Mouse (Mus musculus): ENCODE measurements around the gene Ccr6.

- no peak for TF ChIP-seq CTCF (IDR thresholded peaks at IDR 0.05; ENCODE audit: low read depth, low read length)
- TF ChIP-seq POLR2A (IDR thresholded peaks at IDR 0.05; ENCODE audit: borderline replicate concordance, low read depth, low read length): no peak
Measured at GRCm38 (mm10) chr17:8285056-8285455, 49.2 kb downstream of the Ccr6 start.
